Mouse (Mus musculus) MEL (cell line): ENCODE data around the gene Ecm1. TPM values are rescaled to one million over a fixed set of nuclear protein-coding genes. Genes with fewer than 3 reads are reported as not detected.
A peak's percentile ranks its signal among the peaks of the same experiment; 100 is the strongest.

Experiments used
- DNase-seq: peaks from one replicate; pipeline ENCODE4 v3.0.0; 2011; ENCODE audit warnings: low read depth, low spot score
- H3K27ac ChIP-seq: 2 replicates; pipeline ENCODE4 v1.5.1; 2012; ENCODE audit warnings: low read depth, mild to moderate bottlenecking, control low read depth, low read length, moderate library complexity; ENCODE audit not compliant: control insufficient read depth
- H3K27me3 ChIP-seq, 2 experiments: fragments of 150-350 bp in 1 of 2; sonication (generic) in 1 of 2; 2 replicates each; pipeline ENCODE4 v1.6.1; 2012; ENCODE audit warnings: low read length in 2 of 2, mild to moderate bottlenecking in 2 of 2, improper control_type of control experiment in 1 of 2, moderate library complexity in 1 of 2; ENCODE audit not compliant: insufficient read depth in 2 of 2, control insufficient read depth in 1 of 2
- H3K36me3 ChIP-seq, 2 experiments: 2 replicates each; pipeline ENCODE4 v1.6.1; 2012 to 2014; ENCODE audit warnings: low read length in 2 of 2, improper control_type of control experiment in 1 of 2, inconsistent platforms in 1 of 2, mild to moderate bottlenecking in 1 of 2; ENCODE audit not compliant: insufficient read depth in 2 of 2, control insufficient read depth in 1 of 2
- H3K4me1 ChIP-seq, 2 experiments: fragments of 150-350 bp in 1 of 2; sonication (generic) in 1 of 2; 2 replicates each; pipeline ENCODE4 v1.6.1; 2012; ENCODE audit warnings: low read length in 2 of 2, improper control_type of control experiment in 1 of 2, mild to moderate bottlenecking in 1 of 2; ENCODE audit not compliant: insufficient read depth in 2 of 2, control insufficient read depth in 1 of 2
- H3K4me3 ChIP-seq, 2 experiments: fragments of 150-350 bp in 1 of 2; sonication (generic) in 1 of 2; 2 replicates each; pipeline ENCODE4 v1.5.1; 2012; ENCODE audit warnings: low read depth in 2 of 2, low read length in 2 of 2, mild to moderate bottlenecking in 2 of 2, moderate library complexity in 2 of 2, control low read depth in 1 of 2, improper control_type of control experiment in 1 of 2; ENCODE audit not compliant: control insufficient read depth in 1 of 2, insufficient read depth in 1 of 2
- H3K79me2 ChIP-seq: 2 replicates; pipeline ENCODE4 v1.6.1; 2012; ENCODE audit warnings: mild to moderate bottlenecking, low read length, moderate library complexity; ENCODE audit not compliant: control insufficient read depth, poor library complexity, insufficient read depth
- H3K9ac ChIP-seq: 2 replicates; pipeline ENCODE4 v1.6.1; 2012; ENCODE audit warnings: low read depth, mild to moderate bottlenecking, control low read depth, low read length, moderate library complexity; ENCODE audit not compliant: control insufficient read depth, poor library complexity, severe bottlenecking
- H3K9me3 ChIP-seq: fragments of 150-350 bp; sonication (generic); replicated peaks from 2 replicates; pipeline ENCODE4 v1.6.1; 2012; ENCODE audit warnings: mild to moderate bottlenecking, low read length, improper control_type of control experiment, moderate library complexity; ENCODE audit not compliant: insufficient read depth
- ELF1 ChIP-seq: IDR thresholded peaks from 2 replicates; pipeline ENCODE4 v1.6.1; 2014; ENCODE audit warnings: low read depth, mild to moderate bottlenecking, inconsistent platforms, low read length, improper control_type of control experiment, moderate library complexity
- EP300 ChIP-seq, 2 experiments: IDR thresholded peaks; 2 replicates each; pipeline ENCODE4 v1.6.1; 2011; ENCODE audit warnings: improper control_type of control experiment in 2 of 2, low read length in 2 of 2, low read depth in 1 of 2, mild to moderate bottlenecking in 1 of 2
- ETS1 ChIP-seq: IDR thresholded peaks from 2 replicates; pipeline ENCODE4 v1.6.1; 2012; ENCODE audit warnings: low read depth, mild to moderate bottlenecking, inconsistent platforms, low read length, improper control_type of control experiment, moderate library complexity
- JUND ChIP-seq: IDR thresholded peaks from 2 replicates; pipeline ENCODE4 v1.6.1; 2011; ENCODE audit warnings: low read depth, mild to moderate bottlenecking, improper control_type of control experiment, low read length
- MAX ChIP-seq: IDR thresholded peaks from 2 replicates; pipeline ENCODE4 v1.6.1; 2011; ENCODE audit warnings: low read length, improper control_type of control experiment
- MAZ ChIP-seq: IDR thresholded peaks from 2 replicates; pipeline ENCODE4 v1.6.1; 2012; ENCODE audit warnings: low read depth, mild to moderate bottlenecking, inconsistent platforms, low read length, improper control_type of control experiment
- MXI1 ChIP-seq: IDR thresholded peaks from 2 replicates; pipeline ENCODE4 v1.6.1; 2011; ENCODE audit warnings: mild to moderate bottlenecking, low read depth, low read length, improper control_type of control experiment
- MYB ChIP-seq: IDR thresholded peaks from 2 replicates; pipeline ENCODE4 v1.6.1; 2011; ENCODE audit warnings: mild to moderate bottlenecking, low read depth, low read length, improper control_type of control experiment
- POLR2A ChIP-seq, 2 experiments: IDR thresholded peaks; 2 replicates each; pipeline ENCODE4 v1.6.1; 2011 to 2012; ENCODE audit warnings: low read length in 2 of 2, mild to moderate bottlenecking in 2 of 2, control low read depth in 1 of 2, improper control_type of control experiment in 1 of 2, low read depth in 1 of 2, moderate library complexity in 1 of 2; ENCODE audit not compliant: control insufficient read depth in 1 of 2, insufficient read depth in 1 of 2, poor library complexity in 1 of 2
- POLR2AphosphoS2 ChIP-seq: IDR thresholded peaks from 2 replicates; pipeline ENCODE4 v1.6.1; 2011; ENCODE audit warnings: low read length, improper control_type of control experiment
- RAD21 ChIP-seq: IDR thresholded peaks from 2 replicates; pipeline ENCODE4 v1.6.1; 2011; ENCODE audit warnings: mild to moderate bottlenecking, low read depth, low read length, improper control_type of control experiment
- ZMIZ1 ChIP-seq: IDR thresholded peaks from 2 replicates; pipeline ENCODE4 v1.6.1; 2012; ENCODE audit warnings: low read depth, mild to moderate bottlenecking, inconsistent platforms, low read length, improper control_type of control experiment, moderate library complexity
- ZNF384 ChIP-seq: IDR thresholded peaks from 2 replicates; pipeline ENCODE4 v1.6.1; 2012; ENCODE audit warnings: low read depth, mild to moderate bottlenecking, inconsistent platforms, low read length, improper control_type of control experiment
- polyA plus RNA-seq, 2 experiments: library from polyadenylated mRNA; stranded (reverse) in 1 of 2; unstranded in 1 of 2; fragments of >175 nt in 1 of 2; fragments of >200 nt in 1 of 2; gene quantifications; 2 replicates each; pipeline versions ENCODE4 v1.2.1 to v1.2.4; 2012; ENCODE audit warnings: low replicate concordance in 2 of 2, low read depth in 1 of 2; ENCODE audit not compliant: insufficient read length in 2 of 2, insufficient read depth in 1 of 2, missing spikeins in 1 of 2
- total RNA-seq: library from RNA; depleted of rRNA; stranded (reverse); fragments of 300-350 nt; gene quantifications from 2 replicates; pipeline ENCODE4 v1.2.3, GENCODE M21; 2012

Ecm1 gene
- total and polyA plus RNA-seq, 3 experiments, result 1.0 to 9.5 TPM; not detected in 1

DNA sequence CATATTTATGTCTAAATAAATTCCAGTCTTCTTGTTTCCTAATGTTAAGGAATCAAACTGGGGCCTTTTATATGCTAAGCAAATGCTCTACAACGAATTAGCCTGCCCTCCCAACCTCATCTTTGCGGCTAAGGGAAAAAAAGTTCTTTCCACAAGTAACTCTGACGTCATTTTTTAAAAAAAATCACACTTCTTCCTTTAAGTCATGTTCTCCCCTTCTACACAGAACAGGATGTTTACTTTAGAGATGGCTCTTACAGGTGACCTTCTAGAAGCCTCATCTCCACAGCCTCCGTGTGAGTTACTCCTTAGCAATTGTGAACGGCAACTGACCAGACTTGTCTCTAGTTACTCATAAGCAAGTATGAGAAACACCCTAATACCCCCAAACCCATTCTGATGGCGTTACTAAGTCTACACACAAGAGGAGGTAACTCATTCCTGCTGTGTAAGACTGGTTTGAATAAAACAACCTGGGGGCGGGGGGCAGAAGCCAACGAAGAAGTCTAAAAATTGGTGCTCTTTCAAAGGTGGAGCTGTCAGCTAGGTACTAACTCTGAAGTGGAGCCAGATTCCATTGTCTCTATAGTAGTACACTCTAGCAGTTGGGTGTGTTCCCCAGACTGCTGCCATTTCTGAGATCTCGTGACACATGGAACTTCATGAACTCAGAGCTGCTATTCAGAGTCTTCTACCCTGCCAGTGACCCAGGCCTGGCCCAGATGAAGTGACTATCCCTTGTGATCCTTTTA lies 19.3 kb upstream of the Ecm1 start:
- H3K27ac ChIP-seq, result no peak overlapping the region
- H3K79me2 ChIP-seq, result peaks cover 10% of the 10 kb centered on the region
- H3K36me3 ChIP-seq, result peaks cover 0 to 7% of the 10 kb centered on the region in 2 experiments; a peak in 2 of 4 replicates
- H3K4me1 ChIP-seq, result peaks cover 0 to 5% of the 10 kb centered on the region in 2 experiments; a peak in 3 of 4 replicates
- H3K27me3 ChIP-seq, result no peaks in the 10 kb centered on the region
- no peaks in the 10 kb centered on the region for H3K9me3 ChIP-seq
- H3K9ac ChIP-seq, result no peak overlapping the region
- DNase-seq, result no peak
- TF ChIP-seq ETS1 (no peak), JUND (no peak), MAX (no peak), ZMIZ1 (no peak), ZNF384 (peak; percentile 54), POLR2AphosphoS2 (peak; percentile 72)
- H3K4me3 ChIP-seq, result no peak overlapping the region

DNA sequence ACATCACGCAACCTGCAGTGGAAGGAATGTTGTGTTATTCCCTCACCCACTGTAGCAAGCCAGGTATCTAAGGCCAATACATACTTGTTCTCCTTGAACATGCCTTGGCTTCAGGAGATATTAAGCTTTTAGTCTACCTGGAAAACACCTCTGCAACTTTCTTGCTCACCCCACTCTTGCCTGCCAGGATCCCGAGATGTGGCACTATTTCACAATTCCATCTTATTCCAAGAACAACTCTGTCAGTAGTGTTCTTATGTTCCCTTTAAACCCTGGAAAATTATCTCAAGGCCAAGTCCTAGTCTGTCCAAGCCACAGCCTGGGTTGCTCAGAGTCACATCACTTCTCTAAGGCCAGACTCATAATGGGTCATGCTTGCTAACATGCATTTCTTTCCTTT lies 17.4 kb upstream of the Ecm1 start:
- Histone ChIP-seq H3K9ac (no peak overlapping the region), H3K4me3 (no peak overlapping the region), H3K79me2 (peaks cover 14% of the 10 kb centered on the region), H3K4me1 (peaks cover 0 to 5% of the 10 kb centered on the region in 2 experiments; a peak in 3 of 4 replicates), H3K9me3 (no peaks in the 10 kb centered on the region), H3K27me3 (no peaks in the 10 kb centered on the region), H3K27ac (no peak overlapping the region), H3K36me3 (peaks cover 14% of the 10 kb centered on the region in 2 experiments)
- TF ChIP-seq ZNF384, result no peak
- no peak for TF ChIP-seq RAD21
- no peak for TF ChIP-seq MYB
- no peak for TF ChIP-seq MXI1
- TF ChIP-seq ELF1, result no peak
- no peak for TF ChIP-seq MAZ
- no peak for TF ChIP-seq POLR2A (IDR thresholded peaks at IDR 0.05; ENCODE audit: control insufficient read depth in 1 of 2, insufficient read depth in 1 of 2, low read depth in 1 of 2, low read length in 2 of 2, poor library complexity in 1 of 2)
- no peak for TF ChIP-seq EP300 (IDR thresholded peaks at IDR 0.05; ENCODE audit: low read depth in 1 of 2, low read length in 2 of 2)
- DNase-seq, result no peak
